8 mouse cellular contexts compared by ENCODE assay signal in genomic region chr3:96558159-96558558, GRCm38 (mm10). TPM values are rescaled to one million over a fixed set of nuclear protein-coding genes. Genes with fewer than 3 reads are reported as not detected.
A peak's percentile ranks its signal among the peaks of the same experiment; 100 is the strongest.
DNase-seq lines count a peak whose midpoint lies in the region; ATAC-seq and TF ChIP-seq lines count a peak whose summit lies in the region.

No protein-coding gene starts in this region.

- H3K9ac ChIP-seq in lung, embryonic 14.5 days: peak overlapping the region; percentile 95
- H3K9ac ChIP-seq in embryonic facial prominence, embryonic 13.5 days: peak overlapping the region; percentile 93
- H3K9ac ChIP-seq in hindbrain, postnatal 0 days (replicated peaks; ENCODE audit: low read length): peak overlapping the region; percentile 90
- H3K9ac ChIP-seq in liver, embryonic 16.5 days (ENCODE audit: low read depth, low read length): peak overlapping the region; percentile 70
- H3K9ac ChIP-seq in stomach, postnatal 0 days (ENCODE audit: low read length): peak overlapping the region; percentile 100

- under 1% methylated on average over 17 of the region's 17 CpGs for WGBS in lung, embryonic 14.5 days
- WGBS in embryonic facial prominence, embryonic 13.5 days: under 1% methylated on average over 17 of the region's 17 CpGs
- WGBS in hindbrain, postnatal 0 days: under 1% methylated on average over 17 of the region's 17 CpGs
- WGBS in liver, embryonic 16.5 days (ENCODE audit: insufficient replicate concordance): under 1% methylated on average over 17 of the region's 17 CpGs
- under 1% methylated on average over 17 of the region's 17 CpGs for WGBS in stomach, postnatal 0 days

- no peak for DNase-seq in lung, embryonic 14.5 days
- no peak for DNase-seq in lung, postnatal 14 days
- DNase-seq in hindbrain, postnatal 0 days (ENCODE audit: low spot score): peak; percentile 29
- DNase-seq in stomach, postnatal 0 days (ENCODE audit: low spot score): peak; percentile 61
- DNase-seq in frontal cortex, postnatal 36 days (ENCODE audit: low spot score in 2 of 2): no peak
- no peak for DNase-seq in urinary bladder, postnatal 25 days (ENCODE audit: low spot score)

- no peak for ATAC-seq in lung, embryonic 14.5 days (ENCODE audit: insufficient read depth)
- no peak for ATAC-seq in embryonic facial prominence, embryonic 13.5 days (ENCODE audit: insufficient number of reproducible peaks, insufficient read depth, low FRiP score, low TSS enrichment, low read depth)
- no peak for ATAC-seq in hindbrain, postnatal 0 days
- ATAC-seq in liver, embryonic 16.5 days (ENCODE audit: low read depth): peak; percentile 2
- no peak for ATAC-seq in stomach, postnatal 0 days (ENCODE audit: low FRiP score, low TSS enrichment)

- H3K27ac ChIP-seq in lung, embryonic 14.5 days (ENCODE audit: low read depth): peak overlapping the region; percentile 94
- H3K27ac ChIP-seq in embryonic facial prominence, embryonic 13.5 days: peak overlapping the region; percentile 91
- H3K27ac ChIP-seq in hindbrain, postnatal 0 days: peak overlapping the region; percentile 87
- peak overlapping the region; percentile 78 for H3K27ac ChIP-seq in liver, embryonic 16.5 days (ENCODE audit: low read length)
- peak overlapping the region; percentile 99 for H3K27ac ChIP-seq in stomach, postnatal 0 days (replicated peaks)

- H3K9me3 ChIP-seq in lung, embryonic 14.5 days (ENCODE audit: low read depth, low read length): no peaks in the 10 kb centered on the region
- no peaks in the 10 kb centered on the region for H3K9me3 ChIP-seq in embryonic facial prominence, embryonic 13.5 days
- no peaks in the 10 kb centered on the region for H3K9me3 ChIP-seq in hindbrain, postnatal 0 days (ENCODE audit: low read length)
- no peaks in the 10 kb centered on the region for H3K9me3 ChIP-seq in liver, embryonic 16.5 days (replicated peaks; ENCODE audit: control insufficient read depth, low read length)
- no peaks in the 10 kb centered on the region for H3K9me3 ChIP-seq in stomach, postnatal 0 days (ENCODE audit: control insufficient read depth, low read length)

- peaks cover 26% of the 10 kb centered on the region for H3K4me1 ChIP-seq in lung, embryonic 14.5 days (ENCODE audit: insufficient read depth)
- H3K4me1 ChIP-seq in embryonic facial prominence, embryonic 13.5 days: peaks cover 46% of the 10 kb centered on the region
- peaks cover 21% of the 10 kb centered on the region for H3K4me1 ChIP-seq in hindbrain, postnatal 0 days (ENCODE audit: insufficient read depth, low read length)
- H3K4me1 ChIP-seq in liver, embryonic 16.5 days (ENCODE audit: control insufficient read depth, low read depth, low read length): peaks cover 30% of the 10 kb centered on the region
- H3K4me1 ChIP-seq in stomach, postnatal 0 days (replicated peaks; ENCODE audit: control insufficient read depth, insufficient read depth): peaks cover 7% of the 10 kb centered on the region; the same call in 1 of the 2 replicates

- no peaks in the 10 kb centered on the region for H3K27me3 ChIP-seq in lung, embryonic 14.5 days (ENCODE audit: insufficient read depth, low read length)
- no peaks in the 10 kb centered on the region for H3K27me3 ChIP-seq in embryonic facial prominence, embryonic 13.5 days
- H3K27me3 ChIP-seq in hindbrain, postnatal 0 days (ENCODE audit: insufficient read depth, low read length): no peaks in the 10 kb centered on the region
- H3K27me3 ChIP-seq in liver, embryonic 16.5 days (ENCODE audit: control insufficient read depth, insufficient read depth, low read depth, low read length): no peaks in the 10 kb centered on the region
- no peaks in the 10 kb centered on the region for H3K27me3 ChIP-seq in stomach, postnatal 0 days (ENCODE audit: control insufficient read depth, insufficient read depth, low read length)

- H3K4me3 ChIP-seq in lung, embryonic 14.5 days (ENCODE audit: low read depth, low read length): peak overlapping the region; percentile 77
- peak overlapping the region; percentile 79 for H3K4me3 ChIP-seq in embryonic facial prominence, embryonic 13.5 days
- H3K4me3 ChIP-seq in hindbrain, postnatal 0 days (ENCODE audit: low read length): peak overlapping the region; percentile 73
- peak overlapping the region; percentile 66 for H3K4me3 ChIP-seq in liver, embryonic 16.5 days (ENCODE audit: low read depth, low read length)
- H3K4me3 ChIP-seq in stomach, postnatal 0 days (ENCODE audit: low read depth, low read length): peak overlapping the region; percentile 93

- peak overlapping the region; percentile 93 for H3K4me2 ChIP-seq in lung, embryonic 14.5 days
- H3K4me2 ChIP-seq in embryonic facial prominence, embryonic 13.5 days: peak overlapping the region; percentile 89
- H3K4me2 ChIP-seq in hindbrain, postnatal 0 days (ENCODE audit: low read depth, low read length): peak overlapping the region; percentile 85
- H3K4me2 ChIP-seq in liver, embryonic 16.5 days (ENCODE audit: low read depth, low read length): peak overlapping the region; percentile 95
- peak overlapping the region; percentile 78 for H3K4me2 ChIP-seq in stomach, postnatal 0 days (replicated peaks; ENCODE audit: low read depth)

- TF ChIP-seq CTCF in lung, embryonic 14.5 days (IDR thresholded peaks at IDR 0.05; ENCODE audit: low read depth): no peak
- TF ChIP-seq CTCF in hindbrain, postnatal 0 days (IDR thresholded peaks at IDR 0.05; ENCODE audit: low read depth): no peak
- TF ChIP-seq CTCF in stomach, postnatal 0 days (IDR thresholded peaks at IDR 0.05; ENCODE audit: low read depth): no peak

- peaks cover 25% of the 10 kb centered on the region for H3K36me3 ChIP-seq in lung, embryonic 14.5 days (ENCODE audit: insufficient read depth)
- peaks cover 22% of the 10 kb centered on the region for H3K36me3 ChIP-seq in embryonic facial prominence, embryonic 13.5 days
- H3K36me3 ChIP-seq in hindbrain, postnatal 0 days (ENCODE audit: insufficient read depth, low read length): peaks cover 15% of the 10 kb centered on the region
- H3K36me3 ChIP-seq in liver, embryonic 16.5 days (ENCODE audit: control insufficient read depth, insufficient read depth): peaks cover 21% of the 10 kb centered on the region
- H3K36me3 ChIP-seq in stomach, postnatal 0 days (ENCODE audit: control insufficient read depth, insufficient read depth, low read length): peaks cover 23% of the 10 kb centered on the region

- TF ChIP-seq EP300 in stomach, postnatal 0 days (optimal IDR thresholded peaks at IDR 0.05): no peak

RNA-seq across cellular contexts. Expression of gene Txnip, which starts 0.4 kb away (rescaled TPM):
- 77.2 and 96.5 TPM in 2 replicates for polyA plus RNA-seq in lung, embryonic 14.5 days (2014; fragmentation: Nextera tagmentation; extraction: Ambion mirVana)
- 113 and 137 TPM in 2 replicates for polyA plus RNA-seq in embryonic facial prominence, embryonic 13.5 days (2015; fragmentation: Nextera tagmentation; extraction: Ambion mirVana)
- total RNA-seq in hindbrain, postnatal 0 days (2014; rRNA removed): 192 and 222 TPM in 2 replicates
- 133 and 148 TPM in 2 replicates for polyA plus RNA-seq in hindbrain, postnatal 0 days (2015; fragmentation: Nextera tagmentation; extraction: Ambion mirVana)
- 49.3 and 51.2 TPM in 2 replicates for polyA plus RNA-seq in liver, embryonic 16.5 days (2015; fragmentation: Nextera tagmentation; extraction: Ambion mirVana)
- 273 and 276 TPM in 2 replicates for polyA plus RNA-seq in stomach, postnatal 0 days (2015; fragmentation: Nextera tagmentation; extraction: Ambion mirVana)

RNA-seq across cellular contexts. Expression of gene Gm16253, which starts 18.6 kb away (rescaled TPM):
- polyA plus RNA-seq in lung, embryonic 14.5 days (2014; fragmentation: Nextera tagmentation; extraction: Ambion mirVana): 0.89 and 1.2 TPM in 2 replicates
- 1.3 and 1.5 TPM in 2 replicates for polyA plus RNA-seq in embryonic facial prominence, embryonic 13.5 days (2015; fragmentation: Nextera tagmentation; extraction: Ambion mirVana)
- total RNA-seq in hindbrain, postnatal 0 days (2014; rRNA removed): not detected in 2 replicates
- 0.48 and 0.96 TPM in 2 replicates for polyA plus RNA-seq in hindbrain, postnatal 0 days (2015; fragmentation: Nextera tagmentation; extraction: Ambion mirVana)
- polyA plus RNA-seq in liver, embryonic 16.5 days (2015; fragmentation: Nextera tagmentation; extraction: Ambion mirVana): 0.48 and 0.55 TPM in 2 replicates
- polyA plus RNA-seq in stomach, postnatal 0 days (2015; fragmentation: Nextera tagmentation; extraction: Ambion mirVana): 0.18 and 0.46 TPM in 2 replicates

RNA-seq across cellular contexts. Expression of gene Hfe2, which starts 33.2 kb away (rescaled TPM):
- polyA plus RNA-seq in lung, embryonic 14.5 days (2014; fragmentation: Nextera tagmentation; extraction: Ambion mirVana): 0.20 and 0.35 TPM in 2 replicates
- 1.5 and 1.9 TPM in 2 replicates for polyA plus RNA-seq in embryonic facial prominence, embryonic 13.5 days (2015; fragmentation: Nextera tagmentation; extraction: Ambion mirVana)
- total RNA-seq in hindbrain, postnatal 0 days (2014; rRNA removed): 0.78 and 1.9 TPM in 2 replicates
- 2.1 and 2.5 TPM in 2 replicates for polyA plus RNA-seq in hindbrain, postnatal 0 days (2015; fragmentation: Nextera tagmentation; extraction: Ambion mirVana)
- 9.2 and 12.0 TPM in 2 replicates for polyA plus RNA-seq in liver, embryonic 16.5 days (2015; fragmentation: Nextera tagmentation; extraction: Ambion mirVana)
- 0.10 and 0.28 TPM in 2 replicates for polyA plus RNA-seq in stomach, postnatal 0 days (2015; fragmentation: Nextera tagmentation; extraction: Ambion mirVana)

RNA-seq across cellular contexts. Expression of gene Polr3gl, which starts 35.8 kb away (rescaled TPM):
- 17.8 and 22.9 TPM in 2 replicates for polyA plus RNA-seq in lung, embryonic 14.5 days (2014; fragmentation: Nextera tagmentation; extraction: Ambion mirVana)
- polyA plus RNA-seq in embryonic facial prominence, embryonic 13.5 days (2015; fragmentation: Nextera tagmentation; extraction: Ambion mirVana): 53.7 and 56.7 TPM in 2 replicates
- 10.7 and 11.2 TPM in 2 replicates for total RNA-seq in hindbrain, postnatal 0 days (2014; rRNA removed)
- 31.9 and 32.9 TPM in 2 replicates for polyA plus RNA-seq in hindbrain, postnatal 0 days (2015; fragmentation: Nextera tagmentation; extraction: Ambion mirVana)
- polyA plus RNA-seq in liver, embryonic 16.5 days (2015; fragmentation: Nextera tagmentation; extraction: Ambion mirVana): 10.8 and 12.2 TPM in 2 replicates
- 16.1 and 20.1 TPM in 2 replicates for polyA plus RNA-seq in stomach, postnatal 0 days (2015; fragmentation: Nextera tagmentation; extraction: Ambion mirVana)

RNA-seq across cellular contexts. Expression of gene Ankrd34a, which starts 38.3 kb away (rescaled TPM):
- 2.0 and 2.5 TPM in 2 replicates for polyA plus RNA-seq in lung, embryonic 14.5 days (2014; fragmentation: Nextera tagmentation; extraction: Ambion mirVana)
- polyA plus RNA-seq in embryonic facial prominence, embryonic 13.5 days (2015; fragmentation: Nextera tagmentation; extraction: Ambion mirVana): 3.1 and 3.2 TPM in 2 replicates
- 26.4 and 29.6 TPM in 2 replicates for total RNA-seq in hindbrain, postnatal 0 days (2014; rRNA removed)
- 14.2 and 15.3 TPM in 2 replicates for polyA plus RNA-seq in hindbrain, postnatal 0 days (2015; fragmentation: Nextera tagmentation; extraction: Ambion mirVana)
- polyA plus RNA-seq in liver, embryonic 16.5 days (2015; fragmentation: Nextera tagmentation; extraction: Ambion mirVana): 0.09 and 0.15 TPM in 2 replicates
- 1.3 TPM in 2 replicates for polyA plus RNA-seq in stomach, postnatal 0 days (2015; fragmentation: Nextera tagmentation; extraction: Ambion mirVana)

Comparison
In these comparisons a context has a peak if more than half of its experiments do, and no peak if none do; other contexts are left out.
1. DNase-seq: peak in hindbrain, postnatal 0 days (single experiment) and stomach, postnatal 0 days (single experiment); none in lung, embryonic 14.5 days (single experiment), lung, postnatal 14 days (single experiment), frontal cortex, postnatal 36 days (0 of 2) and urinary bladder, postnatal 25 days (single experiment).
2. Peak in every context shown above with its lines, with median percentiles within 50 percentile points of each other: H3K27ac ChIP-seq, H3K4me2 ChIP-seq, H3K4me3 ChIP-seq and H3K9ac ChIP-seq.